In the genomic region with DNA sequence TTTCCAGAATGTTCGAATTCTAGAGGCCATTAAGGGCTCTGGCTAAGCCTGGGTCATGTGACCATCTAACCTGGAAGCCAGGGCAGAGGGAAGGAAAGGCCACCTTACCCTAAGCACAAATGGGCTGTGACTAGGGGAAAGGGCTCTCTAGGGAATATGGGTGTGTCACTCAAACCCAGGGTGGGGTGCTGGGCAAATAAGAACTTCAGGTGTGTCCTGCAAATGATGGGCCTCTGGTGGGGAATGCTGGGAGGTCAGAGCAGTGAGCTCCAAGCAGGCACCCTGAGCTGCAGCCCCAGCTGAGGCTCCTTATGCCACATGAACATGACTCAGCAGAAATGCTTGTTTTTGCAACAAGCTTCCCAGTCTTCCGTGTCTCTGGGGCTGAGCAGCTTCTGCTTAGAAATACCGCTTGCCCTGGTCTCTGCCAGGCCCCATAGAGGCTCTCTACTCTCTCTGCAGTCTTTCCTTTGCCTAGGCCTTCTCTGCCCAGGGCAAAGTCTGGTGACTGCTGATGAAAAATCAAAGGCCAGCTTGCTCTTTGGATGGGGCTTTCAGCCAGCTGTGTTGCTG, we compare ENCODE assay signal across 9 mouse cellular contexts.
DNase-seq lines count a peak whose midpoint lies in the region; ATAC-seq and TF ChIP-seq lines count a peak whose summit lies in the region.
"Had no signal": no experiment of that assay in that cellular context is flagged by ENCODE, and none has a peak within 500 bp of the region (broad histone marks: within the 10 kb centered on the region; RNA-seq: fewer than 3 reads in every experiment).

No protein-coding gene starts in this region.

- H3K9me3 ChIP-seq in heart, postnatal 0 days (replicated peaks; ENCODE audit: control insufficient read depth, low read length) = no peaks in the 10 kb centered on the region
- H3K9me3 ChIP-seq in embryonic facial prominence, embryonic 14.5 days (ENCODE audit: control insufficient read depth, low read length) = no peaks in the 10 kb centered on the region
- H3K9me3 ChIP-seq in limb, embryonic 10.5 days (replicated peaks) = no peaks in the 10 kb centered on the region
- no peaks in the 10 kb centered on the region; the same call in 1 of the 2 replicates for H3K9me3 ChIP-seq in stomach, embryonic 16.5 days (replicated peaks; ENCODE audit: control insufficient read depth, low read length)
- H3K9me3 ChIP-seq: embryonic facial prominence, embryonic 13.5 days had no signal

- TF ChIP-seq CTCF in heart, postnatal 0 days (IDR thresholded peaks at IDR 0.05; ENCODE audit: low read depth) = no peak

- H3K36me3 ChIP-seq in heart, postnatal 0 days (replicated peaks; ENCODE audit: control insufficient read depth, insufficient read depth, low read length) = no peaks in the 10 kb centered on the region
- no peaks in the 10 kb centered on the region for H3K36me3 ChIP-seq in embryonic facial prominence, embryonic 14.5 days (ENCODE audit: control insufficient read depth, insufficient read depth, low read length)
- no peaks in the 10 kb centered on the region for H3K36me3 ChIP-seq in limb, embryonic 10.5 days
- no peaks in the 10 kb centered on the region for H3K36me3 ChIP-seq in stomach, embryonic 16.5 days (ENCODE audit: control insufficient read depth, insufficient read depth, low read length)
- H3K36me3 ChIP-seq: embryonic facial prominence, embryonic 13.5 days had no signal

- no peak for DNase-seq in heart, postnatal 0 days (ENCODE audit: low spot score)
- no peak for DNase-seq in heart, adult 8-10 months (ENCODE audit: low spot score)
- DNase-seq in MN1 (ENCODE audit: low spot score) = peak; percentile 71
- DNase-seq in embryonic facial prominence, embryonic 14.5 days (ENCODE audit: low spot score) = peak; percentile 54
- no peak for DNase-seq in limb, embryonic 10.5 days (ENCODE audit: low spot score)
- no peak for DNase-seq in urinary bladder, postnatal 10 days (ENCODE audit: low spot score)
- DNase-seq in frontal cortex, postnatal 10 days (ENCODE audit: low spot score in 2 of 2) = no peak

- 44% methylated on average over 3 of the region's 3 CpGs for WGBS in heart, postnatal 0 days
- 46% methylated on average over 3 of the region's 3 CpGs for WGBS in embryonic facial prominence, embryonic 14.5 days
- 67% methylated on average over 3 of the region's 3 CpGs for WGBS in limb, embryonic 10.5 days
- WGBS in stomach, embryonic 16.5 days = 29% methylated on average over 3 of the region's 3 CpGs

- no peak overlapping the region for H3K27ac ChIP-seq in heart, postnatal 0 days (ENCODE audit: low read depth)
- no peak overlapping the region for H3K27ac ChIP-seq in embryonic facial prominence, embryonic 14.5 days (replicated peaks; ENCODE audit: low read depth, low read length)
- peak overlapping the region; percentile 46; the same call in 1 of the 2 replicates for H3K27ac ChIP-seq in limb, embryonic 10.5 days
- peak overlapping the region; percentile 49 for H3K27ac ChIP-seq in stomach, embryonic 16.5 days (ENCODE audit: low read length)
- H3K27ac ChIP-seq: embryonic facial prominence, embryonic 13.5 days had no signal

- TF ChIP-seq EP300 in heart, postnatal 0 days (IDR thresholded peaks at IDR 0.05; ENCODE audit: low read depth) = no peak

- peaks cover 7% of the 10 kb centered on the region; the same call in 1 of the 2 replicates for H3K4me1 ChIP-seq in heart, postnatal 0 days (ENCODE audit: control insufficient read depth, insufficient read depth)
- no peaks in the 10 kb centered on the region; the same call in 1 of the 2 replicates for H3K4me1 ChIP-seq in embryonic facial prominence, embryonic 14.5 days (ENCODE audit: control insufficient read depth, insufficient read depth, low read length)
- H3K4me1 ChIP-seq in limb, embryonic 10.5 days = peaks cover 6% of the 10 kb centered on the region; the same call in 1 of the 2 replicates
- peaks cover 21% of the 10 kb centered on the region for H3K4me1 ChIP-seq in stomach, embryonic 16.5 days (ENCODE audit: control insufficient read depth, insufficient read depth, low read length)
- H3K4me1 ChIP-seq: embryonic facial prominence, embryonic 13.5 days had no signal

- H3K27me3 ChIP-seq in heart, postnatal 0 days (ENCODE audit: control insufficient read depth, insufficient read depth, low read length) = no peaks in the 10 kb centered on the region
- H3K27me3 ChIP-seq in embryonic facial prominence, embryonic 14.5 days (replicated peaks; ENCODE audit: control insufficient read depth, insufficient read depth, low read length) = no peaks in the 10 kb centered on the region
- H3K27me3 ChIP-seq in limb, embryonic 10.5 days (ENCODE audit: low read depth, poor library complexity, severe bottlenecking) = no peaks in the 10 kb centered on the region
- no peaks in the 10 kb centered on the region for H3K27me3 ChIP-seq in stomach, embryonic 16.5 days (ENCODE audit: control insufficient read depth, insufficient read depth, low read length)
- H3K27me3 ChIP-seq: embryonic facial prominence, embryonic 13.5 days had no signal

- 0 out of 2 replicates have a peak, but pooled peaks have one; percentile 27 for ATAC-seq in heart, postnatal 0 days (ENCODE audit: insufficient read depth, low read depth)
- no peak for ATAC-seq in embryonic facial prominence, embryonic 14.5 days (ENCODE audit: low read depth)
- peak; percentile 82 for ATAC-seq in stomach, embryonic 16.5 days (ENCODE audit: insufficient read depth, low FRiP score)

- H3K9ac ChIP-seq in heart, postnatal 0 days (replicated peaks; ENCODE audit: low read depth, low read length) = no peak overlapping the region
- no peak overlapping the region for H3K9ac ChIP-seq in embryonic facial prominence, embryonic 14.5 days (ENCODE audit: low read depth, low read length)
- H3K9ac ChIP-seq in stomach, embryonic 16.5 days (ENCODE audit: low read length) = peak overlapping the region; percentile 32; the same call in 1 of the 2 replicates
- H3K9ac ChIP-seq: embryonic facial prominence, embryonic 13.5 days had no signal

- H3K4me2 ChIP-seq in heart, postnatal 0 days (ENCODE audit: low read depth, low read length) = no peak overlapping the region
- H3K4me2 ChIP-seq in embryonic facial prominence, embryonic 14.5 days (ENCODE audit: low read depth, low read length) = no peak overlapping the region
- no peak overlapping the region for H3K4me2 ChIP-seq in stomach, embryonic 16.5 days (ENCODE audit: low read depth, low read length)
- H3K4me2 ChIP-seq: embryonic facial prominence, embryonic 13.5 days had no signal

- no peak overlapping the region for H3K4me3 ChIP-seq in heart, postnatal 0 days (ENCODE audit: low read depth, low read length)
- no peak overlapping the region for H3K4me3 ChIP-seq in embryonic facial prominence, embryonic 14.5 days (ENCODE audit: low read depth, low read length)
- no peak overlapping the region for H3K4me3 ChIP-seq in limb, embryonic 10.5 days
- H3K4me3 ChIP-seq in stomach, embryonic 16.5 days (replicated peaks; ENCODE audit: low read length) = no peak overlapping the region
- H3K4me3 ChIP-seq: embryonic facial prominence, embryonic 13.5 days had no signal

Comparison
In these comparisons a context has a peak if more than half of its experiments do, and no peak if none do; other contexts are left out.
1. DNase-seq: peak in MN1 (single experiment) and embryonic facial prominence, embryonic 14.5 days (single experiment); none in heart, postnatal 0 days (single experiment), heart, adult 8-10 months (single experiment), limb, embryonic 10.5 days (single experiment), urinary bladder, postnatal 10 days (single experiment) and frontal cortex, postnatal 10 days (0 of 2).
2. H3K27ac ChIP-seq: peak in limb, embryonic 10.5 days (single experiment) and stomach, embryonic 16.5 days (single experiment); none in heart, postnatal 0 days (single experiment) and embryonic facial prominence, embryonic 14.5 days (single experiment).